Mouse (Mus musculus) stomach, embryonic 16.5 days (tissue): ENCODE measurements around the gene Sult4a1. TPM values are rescaled to one million over a fixed set of nuclear protein-coding genes. Genes with fewer than 3 reads are reported as not detected.

ENCODE experiments used
- ATAC-seq: fragments of 200-750 bp; cut with Nextera tagmentation; 2 replicates; pipeline ENCODE4 v1.8.0; 2017; ENCODE audit warnings: moderate number of reproducible peaks, moderate TSS enrichment; ENCODE audit not compliant: insufficient read depth, low FRiP score
- H3K27ac ChIP-seq: fragments of 300-500 bp; sonication (generic); 2 replicates; pipeline ENCODE4 v1.5.1; 2014; ENCODE audit warnings: low read length
- H3K27me3 ChIP-seq: fragments of 300-500 bp; sonication (generic); 2 replicates; pipeline ENCODE4 v1.6.1; 2014; ENCODE audit warnings: low read length, control low read depth, mixed read lengths; ENCODE audit not compliant: control insufficient read depth, insufficient read depth
- H3K36me3 ChIP-seq: fragments of 300-500 bp; sonication (generic); 2 replicates; pipeline ENCODE4 v1.6.1; 2014; ENCODE audit warnings: low read length; ENCODE audit not compliant: control insufficient read depth, insufficient read depth
- H3K4me1 ChIP-seq: fragments of 300-500 bp; sonication (generic); 2 replicates; pipeline ENCODE4 v1.6.1; 2014; ENCODE audit warnings: low read length, control low read depth, mixed read lengths; ENCODE audit not compliant: control insufficient read depth, insufficient read depth
- H3K4me2 ChIP-seq: fragments of 300-500 bp; sonication (generic); 2 replicates; pipeline ENCODE4 v1.6.1; 2014; ENCODE audit warnings: low read depth, low read length, mixed read lengths
- H3K4me3 ChIP-seq: fragments of 300-500 bp; sonication (generic); replicated peaks from 2 replicates; pipeline ENCODE4 v1.5.1; 2014; ENCODE audit warnings: mild to moderate bottlenecking, low read length
- H3K9ac ChIP-seq: fragments of 300-500 bp; sonication (generic); 2 replicates; pipeline ENCODE4 v1.6.1; 2014; ENCODE audit warnings: low read length
- H3K9me3 ChIP-seq: fragments of 300-500 bp; sonication (generic); replicated peaks from 2 replicates; pipeline ENCODE4 v1.6.1; 2016; ENCODE audit warnings: low read length, control low read depth; ENCODE audit not compliant: control insufficient read depth
- WGBS: fragments of 180-500 bp; shearing (Covaris S2); extraction: QIAGEN DNeasy Blood & Tissue Kit; methylation state at CpG from one replicate; pipeline ENCODE4 v1.1.7; 2014; 5-methylcytosine and 5-hydroxymethylcytosine counted together
- polyA plus RNA-seq: library from polyadenylated mRNA; unstranded; fragments of >200 nt; fragmentation: Nextera tagmentation; extraction: Ambion mirVana; gene quantifications from 2 replicates; pipeline ENCODE4 v1.2.1, GENCODE M21; 2015

The Sult4a1 gene
- polyA plus RNA-seq, 1 experiment from 2014 or later = 5.2 TPM

DNA sequence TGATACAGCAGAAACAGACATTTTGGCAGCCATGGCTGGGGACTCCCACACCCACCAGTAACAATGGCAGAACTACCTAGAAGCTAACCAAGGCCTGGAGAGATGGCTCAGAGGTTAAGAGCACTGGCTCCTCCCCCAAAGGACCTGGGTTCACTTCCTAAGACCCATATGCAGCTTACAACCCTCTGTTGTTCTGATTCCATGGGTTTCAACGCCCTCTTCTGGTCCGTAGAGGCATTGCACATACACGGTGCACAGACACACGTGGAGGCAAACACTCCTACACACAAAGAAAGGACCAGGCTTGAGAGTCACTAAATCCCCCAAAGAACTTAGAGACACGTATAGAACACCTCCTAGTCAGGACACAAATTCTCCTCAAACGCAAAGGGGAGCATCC, 60.0 kb downstream of the Sult4a1 start:
- no peak overlapping the region for H3K9ac ChIP-seq
- H3K27ac ChIP-seq = no peak overlapping the region
- no peaks in the 10 kb centered on the region for H3K36me3 ChIP-seq
- no peaks in the 10 kb centered on the region for H3K27me3 ChIP-seq
- no peak overlapping the region for H3K4me3 ChIP-seq
- H3K4me1 ChIP-seq = no peaks in the 10 kb centered on the region
- H3K9me3 ChIP-seq = peaks cover 5% of the 10 kb centered on the region; the same call in 1 of the 2 replicates
- 88% methylated on average over 6 of the region's 6 CpGs for WGBS
- H3K4me2 ChIP-seq = no peak overlapping the region
- no peak for ATAC-seq

DNA sequence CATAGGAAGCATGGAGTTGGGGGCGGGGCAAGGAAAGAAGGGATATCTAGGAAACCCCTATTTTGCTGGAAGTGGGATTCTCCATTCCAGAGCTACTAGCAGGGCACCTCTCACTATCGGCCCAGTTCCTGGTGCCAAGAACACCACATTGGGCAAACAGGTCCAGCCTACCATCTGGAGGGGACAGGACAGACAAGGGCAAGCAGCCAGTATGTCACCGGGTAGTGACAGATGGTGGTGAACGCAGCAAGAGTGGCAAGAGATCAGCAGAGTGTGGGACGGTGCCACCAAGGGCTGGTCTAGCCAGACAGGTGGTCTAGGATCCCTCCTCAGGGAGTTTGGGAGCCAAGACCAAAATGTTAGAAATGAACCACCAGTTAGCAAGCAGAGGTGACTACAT, 68.5 kb downstream of the Sult4a1 start:
- no peaks in the 10 kb centered on the region for H3K9me3 ChIP-seq
- WGBS = 94% methylated on average over 5 of the region's 5 CpGs
- H3K4me1 ChIP-seq = no peaks in the 10 kb centered on the region
- no peak overlapping the region for H3K4me2 ChIP-seq
- no peak for ATAC-seq
- no peaks in the 10 kb centered on the region for H3K27me3 ChIP-seq
- no peak overlapping the region for H3K9ac ChIP-seq
- no peak overlapping the region for H3K4me3 ChIP-seq
- no peak overlapping the region for H3K27ac ChIP-seq
- H3K36me3 ChIP-seq = no peaks in the 10 kb centered on the region

Other genes starting within 250 kb of the Sult4a1 start
- 0.21 and 0.70 TPM in 2 replicates for gene Efcab6, start 40.4 kb downstream of the Sult4a1 start, polyA plus RNA-seq
- not detected in 2 replicates for gene Pnpla5, start 17.4 kb upstream of the Sult4a1 start, polyA plus RNA-seq
- 0.80 and 1.3 TPM in 2 replicates for gene Pnpla3, start 62.1 kb upstream of the Sult4a1 start, polyA plus RNA-seq
- gene Samm50, start 86.5 kb upstream of the Sult4a1 start, polyA plus RNA-seq = 107 and 116 TPM in 2 replicates
- 2.7 and 3.2 TPM in 2 replicates for gene Parvb, start 126.3 kb upstream of the Sult4a1 start, polyA plus RNA-seq
- gene Parvg, start 218.3 kb upstream of the Sult4a1 start, polyA plus RNA-seq = 3.7 and 4.3 TPM in 2 replicates